Mouse (Mus musculus) kidney, embryonic 16.5 days (tissue): ENCODE results near the gene Esr1. TPM values are rescaled to one million over a fixed set of nuclear protein-coding genes. Genes with fewer than 3 reads are reported as not detected.

Source experiments
- ATAC-seq: fragments of 200-750 bp; cut with Nextera tagmentation; 2 replicates; pipeline ENCODE4 v1.8.0; 2017; ENCODE audit warnings: moderate TSS enrichment; ENCODE audit not compliant: low FRiP score, low TSS enrichment
- H3K27ac ChIP-seq: fragments of 300-500 bp; sonication (generic); 2 replicates; pipeline ENCODE4 v1.5.1; 2014; ENCODE audit warnings: low read length
- H3K27me3 ChIP-seq: fragments of 300-500 bp; sonication (generic); 2 replicates; pipeline ENCODE4 v1.6.1; 2014; ENCODE audit warnings: low read length, control low read depth, mixed read lengths; ENCODE audit not compliant: insufficient read depth
- H3K36me3 ChIP-seq: fragments of 300-500 bp; sonication (generic); 2 replicates; pipeline ENCODE4 v1.6.1; 2014; ENCODE audit warnings: low read length, control low read depth, mixed read lengths; ENCODE audit not compliant: insufficient read depth
- H3K4me1 ChIP-seq: fragments of 300-500 bp; sonication (generic); 2 replicates; pipeline ENCODE4 v1.6.1; 2014; ENCODE audit warnings: low read length, control low read depth, mixed read lengths; ENCODE audit not compliant: insufficient read depth
- H3K4me2 ChIP-seq: fragments of 300-500 bp; sonication (generic); replicated peaks from 2 replicates; pipeline ENCODE4 v1.6.1; 2014; ENCODE audit warnings: low read depth, low read length
- H3K4me3 ChIP-seq: fragments of 300-500 bp; sonication (generic); 2 replicates; pipeline ENCODE4 v1.5.1; 2014; ENCODE audit warnings: mild to moderate bottlenecking, low read length
- H3K9ac ChIP-seq: fragments of 300-500 bp; sonication (generic); replicated peaks from 2 replicates; pipeline ENCODE4 v1.6.1; 2014; ENCODE audit warnings: low read length
- H3K9me3 ChIP-seq: fragments of 300-500 bp; sonication (generic); 2 replicates; pipeline ENCODE4 v1.6.1; 2016; ENCODE audit warnings: low read length, control low read depth
- WGBS: fragments of 180-500 bp; shearing (Covaris S2); extraction: QIAGEN DNeasy Blood & Tissue Kit; methylation state at CpG from one replicate; pipeline ENCODE4 v1.1.7; 2014; 5-methylcytosine and 5-hydroxymethylcytosine counted together
- polyA plus RNA-seq: library from polyadenylated mRNA; unstranded; fragments of >200 nt; fragmentation: Nextera tagmentation; extraction: Ambion mirVana; gene quantifications from 2 replicates; pipeline ENCODE4 v1.2.1, GENCODE M21; 2015

Gene Esr1
- polyA plus RNA-seq, 1 experiment from 2014 or later: 2.5 TPM

DNA sequence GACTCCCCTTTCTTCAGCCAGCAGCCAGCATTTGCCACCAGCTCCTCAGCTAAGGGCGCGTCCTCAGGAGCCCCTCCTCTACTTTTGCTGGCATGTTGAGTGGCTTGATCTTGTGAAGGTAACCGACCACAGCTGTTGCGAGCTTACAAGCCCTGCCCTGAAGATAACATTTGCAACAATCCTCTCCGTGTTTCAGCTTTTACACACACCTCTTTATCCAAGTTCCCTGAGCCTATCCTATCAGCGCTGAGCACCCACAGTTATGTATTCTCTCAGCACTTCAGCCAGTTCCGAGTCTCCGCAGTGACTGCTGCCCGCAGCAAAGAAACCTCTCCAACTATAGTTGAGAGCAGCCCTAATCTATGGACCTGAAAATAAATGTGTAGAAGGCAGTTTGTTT lies 16.0 kb downstream of the Esr1 start:
- no peak overlapping the region for H3K4me3 ChIP-seq
- no peaks in the 10 kb centered on the region for H3K36me3 ChIP-seq
- no peaks in the 10 kb centered on the region for H3K4me1 ChIP-seq
- no peak overlapping the region for H3K4me2 ChIP-seq
- no peaks in the 10 kb centered on the region for H3K27me3 ChIP-seq
- H3K9ac ChIP-seq: no peak overlapping the region
- no peak for ATAC-seq
- no peak overlapping the region for H3K27ac ChIP-seq
- WGBS: 87% methylated on average over 9 of the region's 9 CpGs
- no peaks in the 10 kb centered on the region for H3K9me3 ChIP-seq

DNA sequence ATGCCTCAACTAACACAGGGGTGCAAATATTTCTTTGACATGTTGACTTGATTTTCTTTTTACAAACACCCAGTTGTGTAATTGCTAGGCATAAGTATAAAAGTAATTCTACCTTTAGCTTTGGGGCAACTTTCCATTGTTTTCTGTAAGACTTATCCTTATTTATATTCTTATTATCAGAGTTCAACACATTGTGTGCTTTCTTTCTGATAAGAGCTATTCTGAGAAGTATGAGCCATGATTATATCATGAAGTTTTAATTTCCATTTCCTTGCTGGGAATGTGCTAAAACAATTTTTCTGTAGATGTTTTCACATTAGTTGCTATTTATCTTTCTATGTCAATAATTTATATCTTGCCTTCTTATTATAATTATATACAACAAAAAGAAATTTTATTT lies 17.9 kb downstream of the Esr1 start:
- H3K36me3 ChIP-seq: no peaks in the 10 kb centered on the region
- no peaks in the 10 kb centered on the region for H3K9me3 ChIP-seq
- no peaks in the 10 kb centered on the region for H3K4me1 ChIP-seq
- H3K9ac ChIP-seq: no peak overlapping the region
- no peak for ATAC-seq
- no peaks in the 10 kb centered on the region for H3K27me3 ChIP-seq
- H3K4me2 ChIP-seq: no peak overlapping the region
- H3K27ac ChIP-seq: no peak overlapping the region
- no peak overlapping the region for H3K4me3 ChIP-seq

DNA sequence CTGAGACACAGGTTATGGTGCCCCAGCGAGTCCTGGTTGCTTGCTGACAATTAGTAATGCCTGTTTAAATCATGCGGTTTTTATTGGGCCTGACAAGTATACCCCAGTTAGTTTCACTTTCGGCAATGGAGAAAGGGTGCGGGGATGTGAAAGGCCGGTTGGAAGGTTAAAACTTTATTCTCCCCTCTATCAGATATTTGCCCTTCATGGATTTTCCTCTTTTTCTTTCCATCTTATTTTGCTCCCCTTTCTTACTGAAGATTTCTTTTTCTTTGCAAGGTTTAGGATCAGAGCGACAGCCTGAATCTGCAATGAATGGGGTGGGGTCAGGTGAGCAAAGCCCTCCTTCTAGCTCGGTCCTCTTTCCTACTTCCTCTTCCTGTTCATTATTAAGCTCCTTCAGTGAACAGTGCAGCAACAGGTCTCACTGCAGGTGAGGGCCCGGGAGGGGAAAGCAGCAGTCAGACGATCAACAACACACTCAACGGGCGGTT lies 20.9 kb downstream of the Esr1 start:
- no peak overlapping the region for H3K4me2 ChIP-seq
- 75% methylated on average over 11 of the region's 11 CpGs for WGBS
- no peaks in the 10 kb centered on the region for H3K27me3 ChIP-seq
- no peaks in the 10 kb centered on the region for H3K9me3 ChIP-seq
- no peak overlapping the region for H3K27ac ChIP-seq
- H3K4me1 ChIP-seq: no peaks in the 10 kb centered on the region
- H3K9ac ChIP-seq: no peak overlapping the region
- no peak overlapping the region for H3K4me3 ChIP-seq
- no peak for ATAC-seq
- no peaks in the 10 kb centered on the region for H3K36me3 ChIP-seq

DNA sequence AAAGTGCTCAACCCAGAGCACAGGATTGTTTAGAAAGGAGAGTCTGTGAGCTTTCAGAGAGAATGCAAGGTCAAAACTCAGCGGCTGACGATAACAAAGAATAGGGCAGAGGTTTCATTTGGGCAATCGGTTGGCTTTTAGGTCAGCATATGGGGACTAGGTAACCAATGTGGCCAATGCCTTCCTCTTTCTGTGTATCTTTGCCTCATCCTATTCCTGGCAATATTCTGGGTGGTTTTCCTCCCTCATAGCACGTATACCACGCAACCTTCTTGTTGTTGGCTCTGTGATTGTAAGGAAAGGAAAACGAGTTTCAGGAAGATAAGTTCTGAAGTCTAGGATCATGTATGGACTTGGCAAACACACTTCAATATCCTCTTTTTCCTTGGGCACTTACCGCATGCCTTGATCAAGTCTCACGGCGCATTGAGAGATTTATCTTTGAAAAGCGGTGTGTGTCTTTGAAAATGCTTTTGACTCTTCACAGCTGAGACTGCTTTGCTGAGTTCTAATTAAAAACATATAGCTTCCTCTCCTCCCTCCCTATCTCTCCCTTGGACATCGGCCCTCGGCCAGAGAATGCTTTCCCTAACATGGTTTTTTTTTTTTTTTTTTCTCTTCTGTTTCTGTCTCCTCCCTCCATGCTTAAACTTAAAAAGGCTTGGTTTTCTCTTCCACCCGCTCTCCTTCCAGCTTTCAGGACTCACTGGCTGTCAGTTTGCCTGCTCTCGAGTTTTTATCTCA lies 22.1 kb downstream of the Esr1 start:
- no peak overlapping the region for H3K4me2 ChIP-seq
- H3K4me3 ChIP-seq: no peak overlapping the region
- no peak overlapping the region for H3K9ac ChIP-seq
- H3K27me3 ChIP-seq: no peaks in the 10 kb centered on the region
- WGBS: 63% methylated on average over 14 of the region's 14 CpGs
- peak overlapping the region; percentile 3; the same call in 1 of the 2 replicates for H3K27ac ChIP-seq
- H3K9me3 ChIP-seq: no peaks in the 10 kb centered on the region
- no peaks in the 10 kb centered on the region for H3K4me1 ChIP-seq
- no peak for ATAC-seq
- H3K36me3 ChIP-seq: no peaks in the 10 kb centered on the region

DNA sequence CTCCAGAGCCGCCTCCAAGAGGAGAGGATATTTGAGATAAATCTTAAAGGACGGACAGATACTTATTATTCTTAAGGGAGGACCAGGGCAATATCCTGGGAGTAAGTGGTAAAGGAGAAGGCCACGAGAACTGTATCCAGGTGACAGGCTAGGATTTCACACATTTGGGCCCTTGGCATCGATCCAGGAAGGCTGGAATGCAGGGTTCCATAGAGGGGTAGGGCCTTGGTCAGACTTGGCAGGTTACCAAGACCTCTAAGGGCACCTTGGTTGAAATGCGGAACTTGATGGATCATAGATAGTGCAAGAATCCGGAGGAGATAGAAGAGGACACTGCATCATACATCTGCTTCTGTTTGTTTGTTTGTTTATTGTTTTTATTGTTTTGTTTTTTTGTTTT lies 24.3 kb downstream of the Esr1 start:
- ATAC-seq: no peak
- 50% methylated on average over 6 of the region's 6 CpGs for WGBS

DNA sequence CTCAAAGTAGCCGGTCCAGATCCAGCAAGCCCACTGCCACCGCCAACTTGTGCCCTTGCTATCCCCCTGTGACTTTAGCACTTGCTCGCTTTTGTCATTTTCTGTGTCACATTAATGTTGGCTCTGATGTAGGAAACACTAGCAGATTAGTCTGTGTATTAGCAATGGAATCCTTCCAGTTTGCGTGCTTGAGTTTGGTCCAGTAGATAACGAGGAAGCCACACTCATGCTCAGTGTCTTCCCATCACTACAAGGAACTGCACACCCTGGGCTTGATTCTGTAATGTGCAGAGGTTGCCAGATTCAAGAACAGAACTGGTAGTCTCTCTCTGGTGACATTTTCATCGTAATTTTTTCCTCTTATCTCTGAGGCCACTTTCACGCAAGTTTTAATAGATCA lies 34.7 kb downstream of the Esr1 start:
- Histone ChIP-seq H3K36me3 (no peaks in the 10 kb centered on the region), H3K4me3 (no peak overlapping the region), H3K4me2 (no peak overlapping the region), H3K27ac (no peak overlapping the region), H3K9me3 (no peaks in the 10 kb centered on the region), H3K4me1 (no peaks in the 10 kb centered on the region), H3K9ac (no peak overlapping the region), H3K27me3 (no peaks in the 10 kb centered on the region)
- ATAC-seq: no peak
- 79% methylated on average over 7 of the region's 7 CpGs for WGBS

More for the DNA sequence above, 24.3 kb downstream of the Esr1 start:
- Histone ChIP-seq H3K4me2 (no peak overlapping the region), H3K27ac (no peak overlapping the region), H3K4me1 (no peaks in the 10 kb centered on the region), H3K27me3 (no peaks in the 10 kb centered on the region), H3K9me3 (no peaks in the 10 kb centered on the region), H3K9ac (no peak overlapping the region), H3K4me3 (no peak overlapping the region), H3K36me3 (no peaks in the 10 kb centered on the region)

DNA sequence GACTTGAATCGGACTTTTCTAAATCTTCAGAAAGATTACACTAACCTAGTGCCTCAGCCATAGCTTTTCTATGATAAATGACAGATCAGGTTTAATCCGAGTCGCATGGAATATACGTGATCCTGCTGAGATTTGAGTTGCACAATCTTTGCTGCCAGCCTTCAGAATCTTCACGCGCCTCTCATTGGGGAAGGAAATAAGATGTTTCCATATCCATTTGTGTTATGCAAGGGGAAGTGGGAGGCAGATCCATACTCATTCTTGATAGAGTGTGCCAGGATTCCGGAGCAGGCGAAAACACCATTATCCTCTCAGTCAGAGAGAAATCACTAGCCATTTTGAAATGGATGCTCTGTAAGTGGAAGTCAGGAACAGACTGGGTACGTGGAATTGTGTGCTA lies 35.5 kb downstream of the Esr1 start:
- Histone ChIP-seq H3K27ac (no peak overlapping the region), H3K27me3 (no peaks in the 10 kb centered on the region), H3K9ac (no peak overlapping the region), H3K9me3 (no peaks in the 10 kb centered on the region), H3K4me1 (no peaks in the 10 kb centered on the region), H3K36me3 (no peaks in the 10 kb centered on the region), H3K4me3 (no peak overlapping the region), H3K4me2 (no peak overlapping the region)
- 83% methylated on average over 9 of the region's 9 CpGs for WGBS
- no peak for ATAC-seq

DNA sequence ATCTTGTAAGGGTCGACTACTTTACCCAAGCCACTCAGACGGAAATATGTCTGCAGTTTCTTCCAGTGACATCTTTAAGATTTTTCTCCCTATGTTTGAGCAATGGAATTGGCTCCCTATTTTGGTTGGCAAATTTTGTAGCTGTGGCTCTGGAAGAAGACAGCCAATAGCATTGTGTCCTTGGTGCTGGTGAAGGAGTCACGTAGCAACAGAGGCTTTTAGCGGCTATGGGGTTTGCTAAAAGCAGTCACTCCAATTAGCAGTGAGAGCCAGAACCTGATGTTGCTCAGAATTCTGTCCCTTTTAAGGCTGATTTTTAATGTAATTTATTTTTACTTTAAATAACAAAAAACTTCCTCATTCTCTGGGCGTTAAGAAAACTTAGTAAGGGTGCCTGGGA lies 54.0 kb downstream of the Esr1 start:
- no peak overlapping the region for H3K9ac ChIP-seq
- 85% methylated on average over 5 of the region's 5 CpGs for WGBS
- no peak for ATAC-seq
- H3K4me1 ChIP-seq: no peaks in the 10 kb centered on the region
- no peak overlapping the region for H3K27ac ChIP-seq
- H3K4me2 ChIP-seq: no peak overlapping the region
- no peaks in the 10 kb centered on the region for H3K9me3 ChIP-seq
- H3K27me3 ChIP-seq: no peaks in the 10 kb centered on the region
- no peak overlapping the region for H3K4me3 ChIP-seq
- no peaks in the 10 kb centered on the region for H3K36me3 ChIP-seq

DNA sequence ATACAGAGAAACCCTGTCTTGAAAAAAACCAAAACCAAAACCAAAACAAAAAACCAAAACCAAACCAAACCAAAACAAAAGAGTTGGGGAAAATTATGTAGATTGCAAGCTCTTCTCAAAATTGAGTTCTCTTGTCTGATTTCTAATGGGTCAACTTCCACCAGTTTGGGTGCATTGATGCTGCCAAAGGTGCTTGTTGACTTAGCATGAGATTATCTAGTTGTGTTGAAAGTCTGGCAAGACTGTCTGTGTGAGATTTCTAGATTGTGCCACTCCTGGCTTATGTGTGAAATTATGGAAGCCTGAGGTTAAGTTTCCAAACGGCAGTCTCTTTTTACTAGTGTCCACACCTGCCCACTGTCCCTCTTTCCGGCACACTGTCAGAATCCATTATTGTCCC lies 55.6 kb downstream of the Esr1 start:
- 85% methylated on average over 2 of the region's 2 CpGs for WGBS
- Histone ChIP-seq H3K4me2 (no peak overlapping the region), H3K36me3 (no peaks in the 10 kb centered on the region), H3K9me3 (no peaks in the 10 kb centered on the region), H3K27ac (no peak overlapping the region), H3K9ac (no peak overlapping the region), H3K4me1 (no peaks in the 10 kb centered on the region), H3K4me3 (no peak overlapping the region), H3K27me3 (no peaks in the 10 kb centered on the region)
- ATAC-seq: no peak

DNA sequence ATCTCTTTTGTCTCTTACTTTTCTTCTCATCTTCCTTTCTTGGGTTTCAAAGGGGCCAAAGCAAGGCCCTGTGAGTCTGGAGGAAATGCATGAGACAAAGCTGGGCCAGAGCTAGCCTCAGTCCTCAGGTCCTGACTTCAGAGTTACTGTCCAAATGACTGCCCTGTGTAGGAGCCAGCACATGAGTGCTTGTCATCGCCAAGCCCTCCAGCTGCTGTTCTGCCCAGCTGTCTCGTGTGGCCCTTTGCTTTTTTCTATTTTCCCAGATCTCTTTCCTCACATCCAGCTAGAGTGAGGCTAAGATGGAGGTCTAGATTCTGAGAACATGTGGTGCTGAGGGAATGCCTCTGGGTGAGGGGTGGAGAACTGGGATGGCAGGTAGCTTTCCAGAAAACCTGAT lies 58.7 kb downstream of the Esr1 start:
- H3K4me3 ChIP-seq: no peak overlapping the region
- no peak overlapping the region for H3K9ac ChIP-seq
- 77% methylated on average over 2 of the region's 2 CpGs for WGBS
- no peaks in the 10 kb centered on the region for H3K36me3 ChIP-seq
- H3K4me2 ChIP-seq: no peak overlapping the region
- no peaks in the 10 kb centered on the region for H3K9me3 ChIP-seq
- H3K27me3 ChIP-seq: no peaks in the 10 kb centered on the region
- no peak overlapping the region for H3K27ac ChIP-seq
- no peaks in the 10 kb centered on the region for H3K4me1 ChIP-seq
- ATAC-seq: no peak
